Mouse (Mus musculus): ENCODE measurements around the gene Gm6583.

Gene Gm6583

DNA sequence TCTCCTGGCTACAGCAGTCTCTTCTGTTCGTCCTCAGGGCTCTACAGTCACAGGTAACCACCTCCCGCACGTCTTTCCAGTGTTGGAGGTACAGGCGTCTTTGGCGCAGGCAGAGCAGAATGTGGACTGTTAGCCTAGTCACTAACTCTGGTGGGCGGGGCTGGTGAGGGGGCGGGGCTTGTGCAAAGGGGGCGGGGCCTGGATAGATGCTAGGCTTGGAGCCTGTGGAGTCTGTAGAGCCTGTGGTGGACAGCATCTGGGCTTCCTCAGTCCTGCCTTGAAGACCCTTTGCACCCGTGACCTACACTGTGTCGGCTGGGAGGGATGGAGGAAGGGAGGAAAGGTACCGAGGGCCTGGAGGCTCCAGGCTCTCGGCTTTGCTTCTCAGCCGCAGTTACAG, at the start of gene Gm6583:
Gm6583 (minus strand) TSS at position 124 of the 400 bp plus-strand sequence.
- DNase-seq (ENCODE audit: low spot score): no peak

DNA sequence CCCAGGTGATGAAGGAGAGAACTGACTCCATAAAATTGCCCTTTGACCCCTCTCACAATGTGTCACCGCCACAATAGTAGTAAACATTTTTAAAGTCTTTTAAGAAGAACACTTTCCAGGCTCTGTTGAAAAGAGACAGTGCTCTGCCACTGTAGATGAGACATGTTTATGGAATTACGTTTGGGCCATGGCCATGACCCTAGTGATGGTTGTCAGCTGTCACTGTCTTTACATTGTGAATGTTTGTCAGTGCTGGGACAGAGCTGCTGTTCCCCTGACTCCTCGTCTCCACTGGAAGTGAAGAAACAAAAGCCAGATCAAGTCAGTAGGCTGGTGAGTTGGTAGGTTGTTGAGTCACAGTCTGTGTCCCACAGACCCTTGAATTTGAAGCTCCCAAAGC, 46.6 kb upstream of the Gm6583 start:
- DNase-seq (ENCODE audit: low spot score): no peak

GRCm38 (mm10) chr5:112399284-112399683, 43.5 kb upstream of the Gm6583 start:
- DNase-seq (ENCODE audit: low spot score): no peak

DNA sequence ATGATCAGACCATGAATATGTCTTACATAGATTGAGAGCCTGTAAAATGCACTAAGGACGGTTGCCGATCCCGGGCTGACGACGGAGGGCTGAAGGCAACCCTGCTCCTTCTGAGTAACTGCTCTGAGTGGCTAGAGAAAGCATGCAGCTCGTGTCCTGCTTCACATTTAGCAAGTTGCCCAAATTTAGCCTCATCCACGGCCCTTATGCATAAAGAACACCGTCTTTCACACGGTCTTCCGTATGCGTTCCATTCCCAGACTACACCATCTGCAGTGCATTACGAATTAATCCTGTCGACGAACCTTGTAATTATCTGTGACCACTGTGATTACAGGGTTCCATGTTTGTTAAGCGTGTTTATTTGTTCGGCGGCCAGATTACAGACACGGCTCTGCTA, 40.2 kb upstream of the Gm6583 start:
- DNase-seq (ENCODE audit: low spot score): no peak

GRCm38 (mm10) chr5:112394779-112395443, 39.1 kb upstream of the Gm6583 start, which contains the start of gene Asphd2:
Gene Asphd2 (minus strand): TSS chr5:112394866.
- DNase-seq (ENCODE audit: low spot score): peak; percentile 59

GRCm38 (mm10) chr5:112394415-112394763, 38.6 kb upstream of the Gm6583 start:
- no peak for DNase-seq (ENCODE audit: low spot score)

- DNase-seq (ENCODE audit: low spot score): no peak
Measured at GRCm38 (mm10) chr5:112393741-112394414, 38.0 kb upstream of the Gm6583 start.

DNA sequence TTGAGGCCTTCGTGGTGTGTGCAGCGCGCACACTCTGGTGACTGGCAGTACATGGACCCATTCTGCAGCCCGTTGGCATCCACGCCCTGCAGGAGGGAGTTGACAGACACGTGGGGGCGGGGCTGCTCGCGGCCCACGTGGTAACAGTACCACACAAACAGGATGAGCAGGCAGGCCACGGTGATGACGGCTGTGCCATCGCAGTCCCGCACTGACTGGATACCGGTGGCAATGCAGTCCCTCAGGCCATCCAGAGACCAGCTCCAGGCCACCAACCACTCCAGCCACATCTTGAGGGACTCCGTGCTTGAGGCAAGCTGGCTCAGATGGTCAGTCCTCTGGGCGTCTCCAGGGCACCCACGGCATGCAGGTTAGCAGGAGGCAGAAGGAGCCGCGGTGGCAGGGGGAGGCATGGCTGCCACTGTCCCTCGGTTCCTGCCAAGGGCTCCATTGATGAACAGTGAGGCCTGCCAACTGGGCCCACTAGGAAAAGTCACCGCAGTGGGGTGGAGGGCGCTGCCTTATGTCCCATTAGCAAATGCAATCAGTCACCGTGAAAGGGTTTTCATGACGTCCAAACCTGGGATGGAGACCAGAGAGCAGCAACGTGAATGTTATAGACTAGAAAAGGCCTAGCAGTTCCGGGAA, 36.0 kb upstream of the Gm6583 start:
- DNase-seq (ENCODE audit: low spot score): no peak

DNA sequence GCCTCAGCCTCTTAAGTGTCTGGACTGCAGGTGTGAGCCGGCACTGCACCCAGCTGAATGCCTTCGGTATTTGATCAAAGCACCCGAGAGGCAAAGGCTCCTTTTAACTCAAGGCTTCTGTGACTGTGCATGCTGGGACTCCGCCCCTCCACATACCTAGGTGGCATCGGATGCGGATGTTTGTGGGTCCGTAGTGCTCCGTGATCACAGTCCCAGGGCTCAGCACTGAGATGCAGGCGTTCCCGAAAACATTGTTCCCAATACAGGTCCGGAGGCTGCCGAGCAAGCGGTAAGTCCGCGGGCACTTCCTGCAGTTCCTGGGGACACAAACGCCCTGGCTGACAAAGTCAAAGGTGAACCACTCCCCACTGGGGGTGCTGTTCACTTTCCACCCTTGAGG, 35.2 kb upstream of the Gm6583 start:
- no peak for DNase-seq (ENCODE audit: low spot score)

DNA sequence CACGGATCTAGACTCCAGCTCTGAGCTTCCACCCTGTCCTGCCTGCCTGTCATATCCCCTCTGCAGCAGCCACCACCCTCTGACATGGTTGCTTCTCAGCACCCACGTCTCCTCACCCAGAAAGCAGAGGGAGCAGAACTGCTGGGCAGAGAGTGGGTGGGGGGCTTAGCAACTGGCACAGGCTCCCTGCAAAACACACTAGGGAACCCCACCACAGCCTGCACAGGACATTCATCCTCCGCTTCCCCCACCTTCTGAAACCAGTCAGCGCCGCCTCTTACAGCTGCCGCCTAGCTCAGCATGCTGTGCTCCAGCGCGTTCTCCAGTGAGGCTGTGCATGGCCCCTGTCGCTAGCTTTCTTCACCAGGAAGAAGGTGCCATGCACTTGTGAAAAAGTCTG, 33.5 kb upstream of the Gm6583 start:
- no peak for DNase-seq (ENCODE audit: low spot score)

GRCm38 (mm10) chr5:112385973-112386372, 30.1 kb upstream of the Gm6583 start:
- no peak for DNase-seq (ENCODE audit: low spot score)

GRCm38 (mm10) chr5:112384805-112385472, 29.1 kb upstream of the Gm6583 start:
- no peak for DNase-seq (ENCODE audit: low spot score)

DNA sequence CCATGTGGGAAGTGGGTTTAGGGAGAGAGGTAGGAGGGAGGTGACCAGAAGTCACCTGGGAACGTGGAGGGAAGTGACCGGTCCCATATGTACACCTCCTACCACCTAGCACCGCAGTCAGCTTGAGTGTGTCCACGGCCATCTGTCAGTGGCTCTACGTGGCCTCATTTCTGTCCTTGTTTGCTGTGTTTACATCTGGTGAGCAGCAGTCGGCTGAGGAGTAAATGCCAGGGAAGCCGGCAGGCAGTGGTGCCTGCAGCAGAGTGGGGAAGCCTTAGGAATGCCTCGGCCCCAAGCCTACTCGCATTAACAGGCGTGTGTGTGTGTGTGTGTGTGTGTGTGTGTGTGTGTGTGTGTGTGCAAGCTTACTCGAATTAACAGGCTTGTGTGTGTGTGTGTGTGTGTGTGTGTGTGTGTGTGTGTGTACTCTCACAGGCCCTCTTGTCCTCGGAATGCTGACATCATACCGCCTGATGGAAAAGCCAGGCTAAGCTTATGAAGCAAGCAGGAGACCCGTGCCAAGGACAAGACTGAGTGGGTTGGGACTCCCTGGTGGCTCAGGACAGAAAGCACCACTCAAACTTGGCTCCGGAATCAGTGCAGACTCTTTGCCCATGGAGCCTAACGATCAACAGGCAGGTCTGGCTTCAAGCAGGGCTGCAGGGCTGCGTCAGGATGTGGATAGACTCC, 27.0 kb upstream of the Gm6583 start:
- no peak for DNase-seq (ENCODE audit: low spot score)

DNA sequence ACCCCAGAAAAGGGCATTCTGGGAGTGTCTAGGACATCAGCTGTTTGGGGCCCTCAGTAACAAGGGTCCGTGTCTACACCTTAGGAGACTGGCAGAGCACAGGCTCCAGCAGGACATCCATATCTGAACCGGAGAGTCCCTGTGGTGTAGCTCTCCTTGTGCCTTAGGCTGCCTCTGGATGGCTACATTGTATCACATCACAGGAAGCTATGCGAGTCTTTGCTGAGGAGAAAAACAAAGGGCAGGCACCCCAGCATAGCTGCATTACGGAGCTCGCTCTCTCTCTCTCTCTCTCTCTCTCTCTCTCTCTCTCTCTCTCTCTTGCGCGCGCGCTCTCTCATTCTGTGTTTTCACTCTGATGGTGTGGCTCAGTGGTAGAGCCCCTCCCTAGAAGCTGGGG, 26.2 kb upstream of the Gm6583 start:
- DNase-seq (ENCODE audit: low spot score): no peak

DNA sequence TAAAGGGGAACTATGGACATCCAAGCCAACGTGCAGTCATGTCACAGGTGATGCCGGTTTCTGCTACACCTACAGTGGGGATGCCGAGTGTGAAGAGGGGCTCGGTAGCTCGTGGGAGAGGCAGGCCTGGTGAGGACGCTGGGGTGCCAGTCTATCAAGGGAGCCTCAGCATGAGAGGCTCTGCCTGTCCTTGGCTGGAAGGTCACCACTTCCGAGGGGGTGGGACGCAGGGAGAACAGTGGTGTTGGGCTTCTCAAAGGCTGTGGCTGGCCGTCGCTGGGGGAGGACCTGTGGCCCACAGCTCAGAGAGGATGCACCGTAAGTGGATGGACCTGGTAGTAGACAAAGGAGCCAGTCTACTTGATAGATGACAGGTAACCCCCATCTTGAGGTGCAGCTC, 25.3 kb upstream of the Gm6583 start:
- DNase-seq (ENCODE audit: low spot score): no peak

- DNase-seq (ENCODE audit: low spot score): no peak
Measured at GRCm38 (mm10) chr5:112378716-112379115, 22.9 kb upstream of the Gm6583 start.

DNA sequence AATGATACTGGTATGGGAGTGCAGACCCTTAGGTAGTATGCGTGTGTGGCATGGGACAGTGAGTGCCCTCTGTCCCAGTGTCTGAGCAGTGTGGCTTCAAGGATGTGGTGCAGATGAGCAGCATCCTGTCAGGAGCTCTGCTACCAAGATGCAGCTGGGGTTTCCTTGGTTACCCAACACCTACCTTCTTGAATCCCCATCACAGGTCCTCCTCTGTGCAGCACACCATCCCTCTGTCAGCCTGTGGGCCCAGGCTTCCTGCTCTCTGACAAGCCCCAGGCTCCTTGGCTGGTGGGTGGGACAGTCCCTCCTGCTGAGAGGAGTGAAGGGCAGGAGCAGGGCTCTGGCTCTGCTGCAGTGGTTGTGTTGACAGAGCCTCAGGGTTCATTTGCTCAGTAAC, 21.5 kb upstream of the Gm6583 start:
- no peak for DNase-seq (ENCODE audit: low spot score)

- DNase-seq (ENCODE audit: low spot score): no peak
Measured at GRCm38 (mm10) chr5:112376111-112376510, 20.3 kb upstream of the Gm6583 start.

DNA sequence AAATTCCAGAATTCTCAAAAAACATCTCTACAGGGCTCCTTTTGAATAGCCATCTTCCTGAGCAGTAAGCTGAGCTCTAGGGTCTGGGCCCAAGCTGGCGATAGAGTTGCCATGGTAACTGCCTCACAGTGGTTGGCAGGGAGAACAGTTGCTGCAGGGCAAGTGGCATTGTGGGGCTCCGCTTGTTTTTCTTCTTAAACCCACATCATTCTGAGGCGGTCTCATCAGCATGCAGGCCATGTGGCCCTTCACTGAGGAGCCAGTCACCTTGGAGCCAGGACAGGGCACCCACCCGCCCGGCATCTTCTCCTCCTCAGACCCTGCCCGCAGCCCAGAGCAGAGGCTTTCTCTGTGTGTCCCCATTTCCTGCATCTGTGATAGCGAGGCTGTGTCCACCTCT, 16.1 kb upstream of the Gm6583 start:
- no peak for DNase-seq (ENCODE audit: low spot score)

DNA sequence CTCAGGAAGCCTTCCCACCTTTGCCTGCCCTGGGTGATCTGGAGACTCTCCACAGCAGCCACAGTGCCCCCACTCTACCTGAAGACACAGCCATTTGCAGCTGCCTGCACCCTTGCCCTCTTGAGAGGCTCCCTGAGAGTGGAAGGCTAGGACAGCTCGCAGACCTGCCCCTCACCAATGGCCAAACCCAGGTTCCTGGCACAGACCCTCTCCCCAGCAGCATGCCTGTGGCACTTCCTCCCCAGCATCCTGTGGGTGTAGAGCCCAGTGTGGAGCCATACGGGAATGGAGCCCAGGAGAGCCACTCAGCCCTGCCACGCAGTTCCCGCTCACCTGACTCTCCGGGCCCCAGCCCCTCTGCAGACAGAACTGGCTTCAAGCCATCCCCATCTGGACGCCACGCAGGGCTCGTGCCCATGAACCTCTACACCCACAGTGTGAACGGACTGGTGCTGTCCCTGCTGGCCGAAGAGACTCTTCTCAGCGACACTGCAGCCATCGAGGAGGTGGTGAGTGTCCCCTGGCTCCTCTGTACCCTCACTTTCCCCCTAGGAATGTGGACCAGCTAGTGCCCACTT, 14.5 kb upstream of the Gm6583 start:
- DNase-seq (ENCODE audit: low spot score): no peak

DNA sequence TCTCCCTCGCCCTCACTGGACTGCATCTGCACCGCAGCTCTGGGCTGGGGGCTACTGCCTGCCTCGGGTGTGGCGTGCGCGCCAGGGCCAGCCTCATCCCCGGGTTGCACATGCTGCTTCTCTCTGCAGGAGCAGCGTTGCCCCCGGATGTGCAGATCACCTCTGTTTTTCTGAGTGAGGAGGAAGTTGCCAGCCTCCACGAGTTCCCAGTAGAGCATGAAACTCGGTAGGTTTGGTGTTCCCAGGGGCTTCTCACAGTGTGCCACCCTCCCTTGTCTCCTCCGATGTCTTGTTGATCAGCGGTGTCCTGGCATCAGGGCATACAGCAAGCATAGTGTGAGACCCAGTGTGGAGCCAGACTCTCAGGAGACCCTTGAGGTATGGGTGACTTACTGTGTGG, 13.5 kb upstream of the Gm6583 start:
- DNase-seq (ENCODE audit: low spot score): no peak

DNA sequence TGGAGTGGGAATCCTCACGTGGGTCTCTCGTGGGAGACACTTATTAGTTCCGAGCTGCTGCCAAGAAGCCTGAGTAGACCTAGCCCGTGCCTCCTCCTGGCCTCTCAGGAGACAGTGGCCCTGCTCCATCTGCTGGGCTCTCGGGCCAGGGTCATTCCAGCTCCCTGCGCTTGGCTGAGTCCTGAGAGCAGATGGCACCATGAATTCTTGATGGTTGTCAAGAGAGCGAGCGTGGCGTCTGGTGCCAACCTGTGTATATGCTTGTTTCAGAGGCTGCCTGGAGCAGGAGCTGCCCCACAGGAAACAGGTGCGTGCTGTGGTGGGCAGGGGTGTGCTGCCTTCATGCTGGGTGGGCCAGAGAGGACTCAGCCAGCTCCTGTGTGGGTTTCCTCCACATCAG, 12.8 kb upstream of the Gm6583 start:
- DNase-seq (ENCODE audit: low spot score): no peak
